Mouse (Mus musculus) cortical plate, adult 2 months (tissue): ENCODE measurements around the gene Fmn2. TPM values are rescaled to one million over a fixed set of nuclear protein-coding genes. Genes with fewer than 3 reads are reported as not detected.
A peak's percentile ranks its signal among the peaks of the same experiment; 100 is the strongest.

Source experiments
- H3K27ac ChIP-seq: fragments of 200-500 bp; 2 replicates; pipeline ENCODE4 v1.5.1; 2012; ENCODE audit warnings: low read length, control low read depth, inconsistent platforms; ENCODE audit not compliant: insufficient read depth
- H3K4me1 ChIP-seq: fragments of 200-500 bp; 2 replicates; pipeline ENCODE4 v1.6.1; 2011; ENCODE audit warnings: low read length; ENCODE audit not compliant: control insufficient read depth, insufficient read depth
- H3K4me3 ChIP-seq: fragments of 200-500 bp; 2 replicates; pipeline ENCODE4 v1.5.1; 2011; ENCODE audit warnings: mild to moderate bottlenecking, low read length, control low read depth; ENCODE audit not compliant: insufficient read depth
- CTCF ChIP-seq: fragments of 200-500 bp; IDR thresholded peaks from 2 replicates; pipeline ENCODE4 v1.5.1; 2011; ENCODE audit warnings: mild to moderate bottlenecking, control low read depth, low read length; ENCODE audit not compliant: insufficient read depth; ENCODE audit errors: extremely low read depth
- POLR2A ChIP-seq: fragments of 200-500 bp; IDR thresholded peaks from 2 replicates; pipeline ENCODE4 v1.6.1; 2011; ENCODE audit warnings: mild to moderate bottlenecking, low read length, control low read depth; ENCODE audit not compliant: insufficient read depth; ENCODE audit errors: extremely low read depth
- polyA plus RNA-seq: library from polyadenylated mRNA; depleted of rRNA; stranded (reverse); fragments of >200 nt; gene quantifications from 2 replicates; pipeline ENCODE4 v1.2.3, GENCODE M21; 2012

The Fmn2 gene
- polyA plus RNA-seq, 1 experiment, result 30.3 TPM

- Histone ChIP-seq H3K4me1 (peaks cover 14% of the 10 kb centered on the region; the same call in 1 of the 2 replicates), H3K27ac (no peak overlapping the region), H3K4me3 (no peak overlapping the region)
- no peak for TF ChIP-seq CTCF
Measured at GRCm38 (mm10) chr1:174548291-174548690, 46.7 kb downstream of the Fmn2 start.

DNA sequence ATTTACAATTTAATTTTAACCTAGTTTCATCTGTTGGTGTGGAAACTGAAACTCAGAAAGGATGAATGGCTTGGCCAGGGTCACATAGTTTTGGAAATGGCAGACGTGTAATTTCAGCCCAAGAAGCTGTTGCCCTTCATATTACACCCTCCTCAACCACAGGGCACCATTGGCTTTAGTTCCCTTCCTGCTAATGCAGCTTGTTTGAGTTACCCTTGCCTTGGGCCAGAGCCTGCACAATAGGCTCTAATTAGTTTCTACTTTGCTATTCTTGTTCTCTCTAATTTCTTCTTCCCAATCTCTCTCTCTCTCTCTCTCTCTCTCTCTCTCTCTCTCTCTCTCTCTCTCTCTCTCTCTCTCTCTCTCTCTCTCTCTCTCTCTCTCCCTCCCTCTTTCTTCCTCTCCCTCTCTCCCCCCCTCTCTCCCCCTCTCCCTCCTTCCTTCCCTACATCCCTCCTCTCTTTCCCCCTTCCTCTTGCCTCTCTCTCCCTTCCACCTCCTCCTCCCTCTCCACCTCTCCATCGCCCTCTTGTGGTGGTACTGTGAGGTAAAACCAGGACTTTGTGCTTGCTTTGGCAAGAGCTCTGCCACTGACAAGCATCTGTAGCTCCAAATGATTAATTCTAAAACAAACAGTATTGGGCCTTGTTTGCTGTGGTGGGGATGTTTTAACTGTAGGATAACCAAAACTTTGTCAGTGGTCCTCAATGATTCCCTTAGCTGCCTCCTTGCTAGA, 51.8 kb downstream of the Fmn2 start:
- Histone ChIP-seq H3K4me1 (peaks cover 9% of the 10 kb centered on the region), H3K27ac (no peak overlapping the region), H3K4me3 (no peak overlapping the region)
- TF ChIP-seq CTCF, result peak; percentile 81
- no peak for TF ChIP-seq POLR2A

- Histone ChIP-seq H3K27ac (no peak overlapping the region), H3K4me1 (peaks cover 6% of the 10 kb centered on the region), H3K4me3 (no peak overlapping the region)
- no peak for TF ChIP-seq CTCF
- no peak for TF ChIP-seq POLR2A
Measured at GRCm38 (mm10) chr1:174555412-174555811, 53.8 kb downstream of the Fmn2 start.

GRCm38 (mm10) chr1:174557211-174557610, 55.6 kb downstream of the Fmn2 start:
- no peak for TF ChIP-seq POLR2A
- TF ChIP-seq CTCF, result no peak
- H3K27ac ChIP-seq, result no peak overlapping the region

DNA sequence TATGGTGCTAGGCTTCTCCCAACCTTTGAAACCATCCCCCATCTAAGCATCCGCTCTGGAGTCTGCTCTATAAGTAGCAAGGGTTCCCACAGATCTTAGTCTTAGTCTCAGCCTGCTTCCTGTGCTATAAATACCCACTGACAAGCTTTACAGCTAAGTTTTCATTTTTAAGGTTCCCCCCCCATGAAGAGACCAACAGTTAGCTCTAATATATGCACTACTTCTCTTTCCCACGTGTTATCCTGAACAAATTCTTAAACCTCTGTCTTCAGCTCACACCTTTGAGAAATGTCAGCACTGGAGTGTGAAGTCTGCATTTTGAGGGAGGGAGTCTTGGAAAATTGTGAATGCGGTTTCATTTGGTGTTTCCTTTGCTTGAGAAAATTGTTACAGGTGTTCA, 56.2 kb downstream of the Fmn2 start:
- no peak overlapping the region for H3K4me3 ChIP-seq
- TF ChIP-seq POLR2A (no peak), CTCF (no peak)
- peaks cover 4% of the 10 kb centered on the region for H3K4me1 ChIP-seq
- H3K27ac ChIP-seq, result no peak overlapping the region

More at GRCm38 (mm10) chr1:174557211-174557610, 55.6 kb downstream of the Fmn2 start:
- Histone ChIP-seq H3K4me1 (peaks cover 4% of the 10 kb centered on the region), H3K4me3 (no peak overlapping the region)

DNA sequence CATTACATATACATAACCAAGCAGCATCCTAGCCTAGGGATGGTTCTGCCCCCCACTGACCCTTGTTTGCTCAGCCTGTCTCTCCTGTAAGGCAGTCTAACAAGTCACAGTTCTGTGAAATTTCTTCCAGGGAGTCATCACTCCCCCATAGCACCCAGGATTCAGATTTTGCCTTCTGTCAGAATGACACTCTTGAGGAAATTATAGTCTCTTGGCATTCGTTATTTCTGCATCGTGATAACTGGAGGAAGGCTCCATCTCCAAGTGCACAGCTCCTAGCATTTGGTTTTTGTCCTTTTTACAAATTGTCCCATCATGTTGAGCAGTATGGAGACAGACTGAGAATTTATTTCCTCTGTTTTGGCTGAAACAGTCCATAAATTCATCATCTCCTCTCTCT, 56.9 kb downstream of the Fmn2 start:
- TF ChIP-seq POLR2A (no peak), CTCF (no peak)
- no peak overlapping the region for H3K27ac ChIP-seq
- H3K4me1 ChIP-seq, result peaks cover 6% of the 10 kb centered on the region
- no peak overlapping the region for H3K4me3 ChIP-seq

GRCm38 (mm10) chr1:174564561-174564960, 62.9 kb downstream of the Fmn2 start:
- no peak overlapping the region for H3K27ac ChIP-seq
- peaks cover 1% of the 10 kb centered on the region for H3K4me1 ChIP-seq
- no peak for TF ChIP-seq CTCF
- no peak for TF ChIP-seq POLR2A
- H3K4me3 ChIP-seq, result no peak overlapping the region

DNA sequence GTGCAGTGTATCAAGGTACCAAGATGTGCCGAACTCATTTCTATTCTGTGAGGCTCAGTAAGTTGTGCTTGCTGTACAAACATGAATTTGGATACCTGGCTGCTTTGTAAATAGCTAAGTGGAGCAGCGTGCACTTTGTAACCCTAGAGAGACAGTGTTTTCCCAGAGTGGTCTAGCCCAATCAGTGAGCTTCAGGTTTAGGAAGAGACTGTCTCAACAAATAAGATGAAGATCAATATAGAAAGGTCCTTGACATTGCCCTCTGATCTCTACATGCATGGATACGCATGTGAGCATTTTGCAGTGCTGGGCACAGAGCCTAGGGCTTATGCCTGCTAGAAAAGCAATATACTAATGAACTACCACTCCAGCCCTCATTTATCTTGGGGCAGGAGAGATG, 67.0 kb downstream of the Fmn2 start:
- no peaks in the 10 kb centered on the region for H3K4me1 ChIP-seq
- no peak overlapping the region for H3K4me3 ChIP-seq
- no peak overlapping the region for H3K27ac ChIP-seq
- TF ChIP-seq POLR2A (no peak), CTCF (no peak)

GRCm38 (mm10) chr1:174592420-174592980, 90.9 kb downstream of the Fmn2 start:
- Histone ChIP-seq H3K4me3 (no peak overlapping the region), H3K4me1 (no peaks in the 10 kb centered on the region), H3K27ac (no peak overlapping the region)
- TF ChIP-seq POLR2A (no peak), CTCF (no peak)

GRCm38 (mm10) chr1:174594989-174595388, 93.4 kb downstream of the Fmn2 start:
- Histone ChIP-seq H3K4me1 (peaks cover 1% of the 10 kb centered on the region; the same call in 1 of the 2 replicates), H3K27ac (no peak overlapping the region), H3K4me3 (no peak overlapping the region)
- TF ChIP-seq POLR2A (no peak), CTCF (peak; percentile 85)
